Mouse (Mus musculus) cerebellum, adult 8-10 months (tissue): ENCODE results near the gene Dock8.

Source experiments
- DNase-seq: peaks from one replicate; pipeline ENCODE4 v3.0.0; 2022

The Dock8 gene

DNA sequence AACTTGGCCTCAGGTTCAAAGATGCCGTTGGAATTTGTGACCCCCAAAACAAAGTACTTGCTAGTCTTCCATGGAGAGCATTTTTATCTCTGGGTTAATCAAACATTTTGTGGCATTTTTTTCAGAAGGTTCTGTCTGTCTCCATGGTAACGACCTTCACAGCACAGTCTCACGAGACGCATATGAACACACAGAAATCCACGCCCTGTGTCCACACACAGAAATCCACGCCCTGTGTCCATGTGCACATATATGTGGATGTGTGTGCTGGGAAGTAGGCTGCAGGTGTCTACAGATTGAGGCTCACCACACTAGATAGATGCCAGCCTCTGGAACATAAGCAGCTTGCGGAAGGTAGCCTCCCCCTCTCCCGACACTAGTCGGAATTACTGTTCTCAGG is 66.9 kb downstream of the Dock8 start:
- DNase-seq = no peak

DNA sequence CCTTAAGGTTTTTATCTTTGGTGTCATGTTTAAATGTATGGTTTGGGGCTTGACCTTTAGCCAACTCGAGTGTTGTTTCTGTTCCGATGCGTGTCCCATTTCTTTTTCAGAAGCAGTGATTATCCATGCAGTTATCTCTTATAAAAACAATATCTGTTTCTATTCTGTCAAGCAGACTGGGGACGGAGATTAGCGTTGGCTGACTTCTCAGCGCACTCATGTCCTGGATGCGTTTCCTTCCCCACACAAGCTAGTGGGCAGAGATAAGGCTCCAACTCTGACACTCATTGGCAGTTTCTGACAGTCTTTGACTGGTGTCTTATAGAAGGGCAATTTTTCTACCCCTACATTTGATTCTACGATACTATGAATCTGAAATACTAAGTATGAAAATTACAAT is 69.2 kb downstream of the Dock8 start:
- DNase-seq = no peak

GRCm38 (mm10) chr19:25072521-25072920 is 73.2 kb downstream of the Dock8 start:
- DNase-seq = no peak

DNA sequence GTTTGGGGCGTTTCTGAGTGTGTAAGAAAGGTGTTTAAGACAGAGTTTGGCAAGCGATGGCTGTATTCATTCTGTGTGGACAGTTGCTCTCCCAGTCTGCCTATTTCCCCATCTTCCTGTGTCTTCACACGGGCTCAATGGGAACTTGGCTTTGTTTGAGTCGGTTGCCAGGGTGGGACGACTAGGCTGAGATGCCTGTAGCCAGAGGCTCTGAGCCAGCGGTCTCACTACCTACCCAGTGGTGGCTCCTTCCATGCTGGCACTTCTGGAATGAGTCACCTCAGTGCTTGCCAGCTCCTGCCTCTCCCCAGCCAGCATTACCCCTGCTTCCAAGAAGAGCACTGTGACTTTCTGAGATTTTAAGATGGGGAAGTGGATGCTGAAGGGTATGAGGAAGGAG is 75.4 kb downstream of the Dock8 start:
- DNase-seq = no peak

DNA sequence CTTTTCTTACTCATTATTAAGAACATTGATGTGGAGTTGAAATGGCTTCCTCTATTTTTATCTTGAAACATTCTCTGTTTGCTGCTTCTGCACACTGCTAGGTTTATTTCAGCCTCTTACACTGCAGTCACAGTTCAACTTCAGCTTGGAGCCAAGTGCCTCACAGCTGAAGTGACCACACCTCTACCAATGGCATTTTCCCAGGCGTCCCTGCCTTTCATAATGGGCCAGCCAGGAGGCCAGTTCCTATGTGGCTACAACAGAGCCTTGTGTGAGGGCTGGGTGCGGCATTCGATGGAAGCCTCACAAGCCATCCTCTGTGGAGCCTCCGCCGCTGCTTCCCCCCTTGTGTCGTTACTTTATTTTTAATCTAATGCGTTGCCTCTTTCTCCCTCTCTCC is 78.3 kb downstream of the Dock8 start:
- DNase-seq = no peak

GRCm38 (mm10) chr19:25078130-25078529 is 78.8 kb downstream of the Dock8 start:
- no peak for DNase-seq

DNA sequence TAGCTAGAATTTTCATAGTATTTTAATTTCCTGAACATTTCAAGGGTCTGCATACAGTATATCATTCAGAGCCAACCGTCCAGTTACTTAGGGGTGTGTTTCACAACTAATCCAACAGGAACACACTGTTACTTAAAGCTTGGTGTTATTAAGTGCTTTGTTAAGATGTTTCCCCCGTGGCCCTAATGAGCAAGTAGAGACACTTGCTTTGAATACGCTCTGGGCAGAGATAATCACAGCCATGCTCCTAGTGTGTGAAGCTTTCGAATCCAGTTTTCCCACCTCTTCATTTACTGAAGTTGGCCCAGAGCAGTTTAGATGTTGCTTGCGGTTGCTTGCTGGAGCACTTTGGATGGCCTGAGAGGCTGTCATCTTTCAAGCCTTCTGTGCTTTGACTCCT is 80.8 kb downstream of the Dock8 start:
- no peak for DNase-seq

DNA sequence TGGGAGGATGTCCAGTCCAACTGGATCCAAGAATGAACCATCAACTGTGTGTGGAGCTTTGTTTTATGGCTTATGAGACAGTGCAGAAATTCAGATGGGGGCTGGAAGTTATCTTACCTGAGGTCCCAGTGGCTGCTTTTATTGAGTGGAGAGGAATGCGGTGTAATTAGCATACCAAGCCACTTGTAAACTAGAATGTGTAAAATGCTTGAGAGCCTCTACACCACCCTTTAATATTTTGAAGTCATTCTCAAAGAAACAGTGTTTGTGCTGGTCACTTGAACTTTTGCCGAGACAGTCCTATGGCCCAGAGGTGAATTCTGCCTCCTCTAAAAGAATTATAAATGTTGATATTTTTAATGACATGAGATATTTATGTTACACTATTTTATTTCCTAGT is 83.5 kb downstream of the Dock8 start:
- DNase-seq = no peak

DNA sequence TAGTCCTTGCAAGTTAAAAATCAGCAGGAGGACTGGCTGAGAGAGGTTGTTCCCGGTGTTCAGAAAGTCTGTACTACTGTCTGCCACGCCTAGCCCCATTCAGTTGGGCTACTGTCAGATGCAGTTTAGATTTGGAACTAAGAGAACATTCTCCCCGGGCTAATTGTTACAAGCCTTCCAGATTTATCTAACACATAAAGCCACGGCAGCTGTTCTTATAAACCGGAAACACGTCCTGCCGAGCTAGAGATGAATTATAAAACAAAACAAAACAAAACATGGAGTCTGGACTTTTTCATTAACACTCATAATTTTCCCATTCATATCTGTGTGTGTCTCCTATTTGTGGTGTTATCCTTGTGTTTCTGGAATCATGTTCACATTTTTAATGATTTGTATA is 87.8 kb downstream of the Dock8 start:
- DNase-seq = no peak

DNA sequence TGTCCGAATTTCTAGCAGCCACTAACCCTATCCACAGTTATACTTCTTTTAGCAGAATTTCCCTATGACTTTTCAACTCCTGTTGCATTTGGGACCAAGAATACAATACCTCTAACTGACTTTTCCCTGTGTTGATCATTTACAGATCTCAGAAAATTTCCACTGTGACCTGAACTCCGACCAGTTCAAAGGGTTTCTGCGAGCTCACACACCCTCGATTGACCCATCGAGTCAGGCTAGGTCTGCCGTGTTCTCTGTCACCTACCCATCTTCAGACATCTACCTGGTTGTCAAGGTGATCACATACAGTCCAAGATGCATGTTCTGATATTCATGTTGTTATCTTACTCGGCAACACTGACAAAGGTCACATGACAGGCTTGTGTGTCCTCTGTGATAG is 90.4 kb downstream of the Dock8 start:
- no peak for DNase-seq

DNA sequence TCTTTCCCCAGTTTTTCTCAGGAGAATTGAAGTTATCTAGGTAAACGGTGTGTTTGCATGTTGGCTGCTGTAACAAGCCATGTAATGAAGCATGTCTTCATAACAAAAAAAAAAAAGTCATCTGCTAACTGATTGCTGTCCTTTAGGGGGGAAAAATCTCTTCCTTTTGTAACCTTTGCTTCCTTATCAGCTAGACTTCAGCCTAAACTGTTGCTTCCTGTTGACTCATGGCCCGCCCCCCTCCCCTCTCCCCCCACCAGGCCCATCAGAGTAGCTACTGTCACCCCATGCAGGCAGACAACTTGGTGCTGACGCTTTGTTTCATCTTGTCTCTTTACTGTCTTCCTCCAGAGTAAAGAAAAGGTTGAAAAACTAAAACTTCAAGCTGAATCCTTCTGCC is 95.8 kb downstream of the Dock8 start:
- DNase-seq = no peak

DNA sequence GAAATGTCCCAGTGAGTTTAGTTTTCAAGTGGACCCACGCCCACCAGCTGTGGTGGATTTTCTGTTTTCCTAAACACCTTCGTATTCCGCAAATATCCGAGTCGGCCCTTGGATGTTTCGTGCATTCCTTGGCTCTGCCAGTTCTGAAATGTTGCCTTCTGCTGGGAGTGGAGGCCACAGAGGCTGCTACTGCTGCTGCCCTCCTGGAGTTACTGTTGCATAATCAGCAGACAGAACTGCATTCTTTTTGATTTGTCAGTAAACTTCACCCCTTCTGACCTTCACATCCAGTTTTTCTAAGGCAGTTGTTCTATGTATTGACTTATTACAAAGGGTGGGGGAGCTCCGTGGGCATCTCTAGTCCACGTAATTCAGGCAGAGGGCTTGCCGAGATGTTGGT is 97.0 kb downstream of the Dock8 start:
- no peak for DNase-seq

GRCm38 (mm10) chr19:25096986-25097385 is 97.7 kb downstream of the Dock8 start:
- DNase-seq = no peak

- DNase-seq = no peak
These were observed 98.2 kb downstream of the Dock8 start for GRCm38 (mm10) chr19:25097506-25097905.

DNA sequence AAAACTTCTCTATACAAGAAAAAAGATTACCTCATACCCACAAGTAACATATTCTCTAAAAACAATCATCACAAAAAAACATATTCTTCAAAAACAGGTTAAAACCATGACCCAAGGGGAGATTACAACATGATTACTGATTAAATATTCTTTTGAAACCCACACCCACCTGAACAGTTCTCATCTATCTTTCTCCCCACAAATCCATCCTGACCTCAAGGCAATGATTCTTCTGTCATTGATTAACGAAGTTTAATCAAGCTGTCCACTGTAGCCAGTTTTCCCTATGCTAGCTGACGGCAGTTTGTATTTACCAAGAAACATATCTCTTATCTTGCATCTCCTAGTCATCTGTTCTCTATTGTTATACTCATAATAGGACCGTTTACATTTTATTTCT is 98.6 kb downstream of the Dock8 start:
- DNase-seq = no peak

- DNase-seq = no peak
These were observed 99.6 kb downstream of the Dock8 start for GRCm38 (mm10) chr19:25098941-25099340.

GRCm38 (mm10) chr19:25105682-25106081 is 106.3 kb downstream of the Dock8 start:
- DNase-seq = no peak

GRCm38 (mm10) chr19:25106315-25106714 is 107.0 kb downstream of the Dock8 start:
- DNase-seq = no peak

GRCm38 (mm10) chr19:25107417-25107816 is 108.1 kb downstream of the Dock8 start:
- no peak for DNase-seq

- DNase-seq = no peak
These were observed 112.4 kb downstream of the Dock8 start for GRCm38 (mm10) chr19:25111591-25112233.

GRCm38 (mm10) chr19:25116981-25117380 is 117.6 kb downstream of the Dock8 start:
- no peak for DNase-seq

GRCm38 (mm10) chr19:25122417-25122816 is 123.1 kb downstream of the Dock8 start:
- DNase-seq = no peak

GRCm38 (mm10) chr19:25123031-25123430 is 123.7 kb downstream of the Dock8 start:
- no peak for DNase-seq

DNA sequence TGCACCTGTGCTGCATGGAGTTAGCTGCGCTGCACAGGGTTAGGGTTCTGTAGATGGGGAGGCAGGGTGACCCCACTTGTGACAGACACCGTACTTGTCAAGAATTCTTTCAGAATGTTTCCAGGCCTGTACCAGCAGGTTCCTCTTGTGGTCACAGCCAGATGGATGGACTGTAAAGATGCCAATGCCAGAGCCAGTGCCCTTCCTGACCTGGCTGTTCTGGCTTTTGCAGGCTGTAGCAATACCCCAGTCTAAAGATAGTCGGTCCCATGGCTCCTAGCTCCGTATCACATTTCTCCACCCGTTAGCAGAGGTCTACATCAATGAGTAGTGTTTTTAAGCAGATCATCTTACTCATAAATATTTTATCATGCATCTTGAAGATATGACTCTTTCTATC is 124.1 kb downstream of the Dock8 start:
- no peak for DNase-seq

DNA sequence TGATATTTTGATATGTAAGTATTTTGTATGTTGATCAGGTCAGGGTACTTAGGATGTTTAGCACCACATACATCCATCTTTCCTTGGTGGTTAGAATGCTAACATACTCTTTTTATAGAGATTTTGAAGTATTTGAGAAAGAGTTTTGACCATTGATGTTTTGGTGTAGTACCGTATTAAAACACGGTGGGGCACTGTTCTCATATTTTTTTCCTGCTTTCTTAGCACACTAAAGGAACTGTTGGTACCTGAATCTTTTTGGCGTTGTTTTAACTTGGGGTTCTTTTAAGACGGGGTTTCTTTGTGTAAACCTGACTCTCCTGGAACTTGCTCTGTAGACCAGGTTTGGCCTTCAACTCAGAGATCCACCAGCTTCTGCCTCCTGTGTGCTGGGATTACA is 133.0 kb downstream of the Dock8 start:
- DNase-seq = no peak

DNA sequence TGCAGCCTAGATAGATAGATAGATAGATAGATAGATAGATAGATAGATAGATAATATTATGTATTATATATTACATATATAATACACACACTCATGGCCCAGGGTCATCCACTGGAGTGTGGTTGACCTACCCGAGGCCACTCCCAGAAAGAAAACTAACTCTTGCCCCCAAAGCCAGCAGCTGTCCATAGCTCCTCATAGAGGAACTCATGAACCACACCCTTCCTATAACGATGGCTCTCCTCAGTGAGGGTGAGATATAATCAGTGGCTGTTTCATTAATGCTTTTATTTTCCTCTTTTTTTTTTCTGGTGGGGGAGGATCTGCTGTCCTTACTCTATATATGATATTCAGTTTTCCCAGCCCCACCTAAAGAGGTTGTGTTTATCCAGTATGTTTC is 134.6 kb downstream of the Dock8 start:
- DNase-seq = no peak
